Mouse (Mus musculus): Measurements from ENCODE around the gene 4930564D02Rik.

DNA sequence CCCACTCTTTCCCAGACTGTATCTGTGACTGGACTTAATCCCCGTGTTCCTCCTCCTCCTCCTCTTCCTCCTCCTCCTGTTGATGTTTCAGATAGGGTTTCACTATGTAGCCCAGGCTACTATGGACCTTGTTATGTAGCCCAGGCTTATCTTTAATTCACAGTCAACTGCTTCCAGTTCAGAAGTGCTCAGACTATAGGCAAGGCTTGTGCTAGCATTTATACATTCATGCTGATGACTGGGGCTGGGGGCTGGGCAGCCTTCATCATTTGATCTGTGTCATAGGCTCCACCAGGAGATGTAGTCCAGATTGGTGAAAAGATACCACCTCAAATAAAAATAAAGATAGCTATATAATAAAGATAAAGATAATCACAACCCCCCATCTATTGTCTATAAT, 4.7 kb upstream of the 4930564D02Rik start:
- TF ChIP-seq CTCF (IDR thresholded peaks at IDR 0.05; ENCODE audit: low read depth, low read length): no peak
- no peak for TF ChIP-seq GATA1 (IDR thresholded peaks at IDR 0.05; ENCODE audit: borderline replicate concordance, low read length)
- TF ChIP-seq POLR2AphosphoS5 (IDR thresholded peaks at IDR 0.05; ENCODE audit: insufficient replicate concordance, low read depth, low read length): no peak
- no peak for TF ChIP-seq TAL1 (conservative IDR thresholded peaks at IDR 0.05; ENCODE audit: low read depth, low read length)

Data from G1E (cell line).